Mouse (Mus musculus) ES-E14 (cell line): ENCODE data around the gene Baiap2. TPM values are rescaled to one million over a fixed set of nuclear protein-coding genes. Genes with fewer than 3 reads are reported as not detected.

Source experiments
- DNase-seq: peaks from one replicate; pipeline ENCODE4 v3.0.0-alpha.2; 2013; ENCODE audit warnings: low read depth, low spot score
- H3K27ac ChIP-seq: 2 replicates; pipeline ENCODE4 v1.5.1; 2012; ENCODE audit warnings: low read depth, mild to moderate bottlenecking, low read length, moderate library complexity, mixed read lengths; ENCODE audit not compliant: poor library complexity, insufficient read depth, severe bottlenecking
- H3K36me3 ChIP-seq: 2 replicates; pipeline ENCODE4 v1.6.1; 2012; ENCODE audit warnings: mild to moderate bottlenecking, low read length, moderate library complexity, mixed read lengths; ENCODE audit not compliant: control insufficient read depth, poor library complexity, insufficient read depth, severe bottlenecking
- H3K4me1 ChIP-seq, 2 experiments: fragments of 150-350 bp in 1 of 2; sonication (generic) in 1 of 2; 2 replicates each; pipeline ENCODE4 v1.6.1; 2012; ENCODE audit warnings: low read length in 2 of 2, mild to moderate bottlenecking in 1 of 2, mixed read lengths in 1 of 2; ENCODE audit not compliant: control insufficient read depth in 2 of 2, insufficient read depth in 2 of 2, poor library complexity in 1 of 2
- H3K4me3 ChIP-seq, 2 experiments: fragments of 150-350 bp in 1 of 2; sonication (generic) in 1 of 2; 2 replicates each; pipeline ENCODE4 v1.5.1; 2012; ENCODE audit warnings: low read length in 2 of 2, low read depth in 1 of 2, mild to moderate bottlenecking in 1 of 2, mixed read lengths in 1 of 2; ENCODE audit not compliant: insufficient read depth in 1 of 2, poor library complexity in 1 of 2, severe bottlenecking in 1 of 2
- H3K9ac ChIP-seq: 2 replicates; pipeline ENCODE4 v1.6.1; 2012; ENCODE audit warnings: low read depth, mild to moderate bottlenecking, low read length, mixed read lengths; ENCODE audit not compliant: poor library complexity, insufficient read depth, severe bottlenecking
- H3K9me3 ChIP-seq: fragments of 150-350 bp; sonication (generic); 2 replicates; pipeline ENCODE4 v1.6.1; 2012; ENCODE audit warnings: low read depth, mild to moderate bottlenecking, low read length; ENCODE audit not compliant: control insufficient read depth, insufficient read depth
- CHD2 ChIP-seq: IDR thresholded peaks from 2 replicates; pipeline ENCODE4 v1.6.1; 2014; ENCODE audit warnings: mild to moderate bottlenecking, low read depth, low read length, inconsistent platforms
- HCFC1 ChIP-seq: IDR thresholded peaks from 2 replicates; pipeline ENCODE4 v1.6.1; 2012; ENCODE audit warnings: low read length, inconsistent platforms, borderline replicate concordance; ENCODE audit not compliant: insufficient read depth
- MAFK ChIP-seq: IDR thresholded peaks from 2 replicates; pipeline ENCODE4 v1.6.1; 2014; ENCODE audit warnings: mild to moderate bottlenecking, low read depth, low read length, inconsistent platforms; ENCODE audit not compliant: insufficient read depth
- ZC3H11A ChIP-seq: IDR thresholded peaks from 2 replicates; pipeline ENCODE4 v1.6.1; 2012; ENCODE audit warnings: low read depth, mild to moderate bottlenecking, inconsistent platforms, low read length, borderline replicate concordance
- ZNF384 ChIP-seq: IDR thresholded peaks from 2 replicates; pipeline ENCODE4 v1.6.1; 2012; ENCODE audit warnings: low read depth, low read length, inconsistent platforms
- in situ Hi-C, 2 experiments: fragments of 600-800 bp; cut with MboI; formaldehyde crosslinking; loops; one replicate each; pipeline ENCODE4 v1.15.1; 2025; ENCODE audit warnings: low sequenced_read_pairs in 2 of 2, inconsistent platforms in 1 of 2; ENCODE audit not compliant: unreplicated experiment in 2 of 2
- total RNA-seq: library from RNA; depleted of rRNA; stranded (reverse); fragments of 300-350 nt; gene quantifications from 2 replicates; pipeline ENCODE4 v1.2.3, GENCODE M21; 2012

Baiap2 gene
- total RNA-seq, 1 experiment: 23.3 TPM

DNA sequence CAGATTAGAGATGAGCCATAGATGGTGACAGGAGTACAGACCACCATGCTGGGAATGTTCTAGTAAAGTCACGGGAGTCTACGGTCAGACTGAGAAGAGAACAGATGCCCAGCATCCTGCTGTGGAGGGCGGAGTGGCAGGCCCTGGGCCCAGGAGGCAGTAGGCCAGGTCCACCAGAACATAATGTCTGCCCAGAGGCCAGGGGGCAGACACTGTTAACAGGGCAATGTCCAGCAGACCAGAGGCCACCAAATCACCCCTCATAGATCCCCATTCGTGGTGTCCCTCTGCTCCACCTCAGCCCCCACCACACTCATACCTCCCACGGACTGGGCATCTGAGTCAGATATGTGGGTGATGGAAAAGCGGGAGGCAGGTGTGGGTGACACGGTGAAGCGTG lies 66.4 kb downstream of the Baiap2 start:
- Histone ChIP-seq H3K36me3 (no peaks in the 10 kb centered on the region), H3K9ac (no peak overlapping the region), H3K9me3 (no peaks in the 10 kb centered on the region), H3K4me3 (no peak overlapping the region), H3K4me1 (peaks cover 0 to 3% of the 10 kb centered on the region in 2 experiments; a peak in 1 of 4 replicates), H3K27ac (no peak overlapping the region)
- TF ChIP-seq ZC3H11A (no peak), HCFC1 (no peak), MAFK (no peak), ZNF384 (no peak), CHD2 (no peak)
- in situ Hi-C loops: no loop called here
- DNase-seq: no peak

DNA sequence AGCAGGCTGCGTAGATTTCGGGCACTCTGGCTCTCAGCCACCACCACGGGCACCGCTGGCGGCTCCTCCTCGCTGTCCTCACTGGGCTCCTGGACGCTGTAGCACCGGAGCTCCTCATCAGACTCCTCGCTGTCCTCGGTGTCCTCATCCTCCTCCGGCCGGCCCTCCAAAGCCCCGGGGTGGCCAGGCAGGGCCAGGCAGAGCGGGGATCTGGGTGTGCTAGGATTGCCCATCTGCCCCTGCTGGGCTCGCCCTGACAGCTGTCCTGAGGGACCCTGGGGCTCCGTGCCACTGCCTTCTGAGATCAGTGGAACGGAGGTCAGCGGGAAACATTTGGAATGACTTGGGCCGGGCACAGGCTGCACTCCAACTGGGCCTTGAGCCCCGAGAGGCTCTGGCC lies 67.4 kb downstream of the Baiap2 start:
- in situ Hi-C loops: no loop called here
- no peak for DNase-seq
- H3K27ac ChIP-seq: no peak overlapping the region
- no peak overlapping the region for H3K4me3 ChIP-seq
- peaks cover 0 to 3% of the 10 kb centered on the region in 2 experiments; a peak in 1 of 4 replicates for H3K4me1 ChIP-seq
- no peaks in the 10 kb centered on the region for H3K9me3 ChIP-seq
- TF ChIP-seq ZC3H11A: no peak
- TF ChIP-seq CHD2: no peak
- no peak for TF ChIP-seq HCFC1
- no peak for TF ChIP-seq ZNF384
- no peak for TF ChIP-seq MAFK
- H3K9ac ChIP-seq: no peak overlapping the region
- H3K36me3 ChIP-seq: no peaks in the 10 kb centered on the region

GRCm38 (mm10) chr11:120011114-120011760 lies 68.7 kb downstream of the Baiap2 start:
- Histone ChIP-seq H3K9ac (no peak overlapping the region), H3K9me3 (no peaks in the 10 kb centered on the region), H3K27ac (no peak overlapping the region), H3K4me1 (peaks cover 0 to 3% of the 10 kb centered on the region in 2 experiments; a peak in 1 of 4 replicates), H3K4me3 (peak overlapping the region in 1 of 2 experiments; percentile 54; a peak in 1 of 4 replicates), H3K36me3 (no peaks in the 10 kb centered on the region)
- in situ Hi-C loops: no loop called here
- TF ChIP-seq ZC3H11A (no peak), HCFC1 (no peak), ZNF384 (no peak), CHD2 (no peak), MAFK (no peak)
- no peak for DNase-seq

DNA sequence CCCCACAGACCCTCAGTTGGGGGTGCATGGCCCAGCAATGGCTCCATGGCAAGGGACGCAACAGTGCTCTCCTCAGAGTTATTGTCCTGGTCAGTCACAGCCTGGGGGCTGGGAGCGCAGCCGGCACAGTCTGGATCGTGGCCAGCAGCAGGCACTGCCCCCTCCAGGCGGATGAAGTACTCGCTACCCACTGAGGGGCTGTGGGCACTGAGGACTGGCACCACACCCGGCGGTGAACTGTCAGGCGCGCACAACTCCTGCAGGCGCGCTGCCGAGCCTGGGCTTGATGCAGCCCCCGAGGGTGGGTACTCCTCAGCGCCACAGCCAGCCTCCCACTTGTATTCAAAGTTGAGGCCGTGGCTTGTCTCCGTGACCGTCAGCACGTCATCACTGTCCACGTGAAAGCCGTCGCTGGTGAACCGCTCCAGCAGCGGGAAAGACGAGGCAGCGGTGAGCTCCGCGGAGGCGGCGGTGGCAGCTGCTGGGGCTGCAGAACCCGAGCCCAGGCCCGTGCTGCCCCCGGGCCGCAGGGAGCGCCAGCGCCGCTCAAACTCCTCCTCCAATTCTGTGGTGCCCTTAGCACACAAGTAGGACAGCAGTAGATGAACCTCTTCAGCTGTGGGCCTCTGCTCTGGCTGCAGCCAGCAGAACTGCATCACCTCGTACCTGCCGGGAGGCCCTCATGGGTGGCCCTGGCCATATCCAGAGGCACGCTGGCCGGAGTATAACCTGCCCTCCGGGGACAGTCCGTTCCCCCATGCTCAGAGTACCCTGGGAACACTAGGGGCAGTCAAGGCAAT lies 69.4 kb downstream of the Baiap2 start:
- Histone ChIP-seq H3K4me3 (peak overlapping the region; percentile 54), H3K9ac (peak overlapping the region; percentile 9; the same call in 1 of the 2 replicates), H3K27ac (no peak overlapping the region)

More for the DNA sequence above, 69.4 kb downstream of the Baiap2 start:
- Histone ChIP-seq H3K9me3 (no peaks in the 10 kb centered on the region), H3K36me3 (no peaks in the 10 kb centered on the region), H3K4me1 (peaks cover 0 to 3% of the 10 kb centered on the region in 2 experiments; a peak in 1 of 4 replicates)
- DNase-seq: no peak
- no peak for TF ChIP-seq MAFK
- TF ChIP-seq HCFC1: no peak
- TF ChIP-seq ZC3H11A: no peak
- TF ChIP-seq ZNF384: no peak
- TF ChIP-seq CHD2: no peak
- in situ Hi-C loops: no loop called here
